Mouse (Mus musculus) stomach, postnatal 0 days (tissue): Measurements from ENCODE around the gene Cic. TPM values are rescaled to one million over a fixed set of nuclear protein-coding genes. Genes with fewer than 3 reads are reported as not detected.

ENCODE experiments used
- ATAC-seq: fragments of 200-750 bp; cut with Nextera tagmentation; 2 replicates; pipeline ENCODE4 v1.8.0; 2017; ENCODE audit not compliant: low FRiP score, low TSS enrichment
- DNase-seq: peaks from one replicate; pipeline ENCODE4 v3.0.0-alpha.2; 2016; ENCODE audit warnings: low spot score
- H3K27ac ChIP-seq: fragments of 300-500 bp; sonication (generic); replicated peaks from 2 replicates; pipeline ENCODE4 v1.5.1; 2014; ENCODE audit warnings: mild to moderate bottlenecking, control low read depth
- H3K27me3 ChIP-seq: fragments of 300-500 bp; sonication (generic); 2 replicates; pipeline ENCODE4 v1.6.1; 2014; ENCODE audit warnings: low read length; ENCODE audit not compliant: control insufficient read depth, insufficient read depth
- H3K36me3 ChIP-seq: fragments of 300-500 bp; sonication (generic); 2 replicates; pipeline ENCODE4 v1.6.1; 2014; ENCODE audit warnings: low read length, mixed read lengths; ENCODE audit not compliant: control insufficient read depth, insufficient read depth
- H3K4me1 ChIP-seq: fragments of 300-500 bp; sonication (generic); replicated peaks from 2 replicates; pipeline ENCODE4 v1.6.1; 2014; ENCODE audit warnings: antibody characterized with exemption; ENCODE audit not compliant: control insufficient read depth, insufficient read depth
- H3K4me2 ChIP-seq: fragments of 300-500 bp; sonication (generic); replicated peaks from 2 replicates; pipeline ENCODE4 v1.6.1; 2014; ENCODE audit warnings: low read depth, mild to moderate bottlenecking, control low read depth, moderate library complexity
- H3K4me3 ChIP-seq: fragments of 300-500 bp; sonication (generic); 2 replicates; pipeline ENCODE4 v1.5.1; 2014; ENCODE audit warnings: low read depth, low read length, control low read depth
- H3K9ac ChIP-seq: fragments of 300-500 bp; sonication (generic); 2 replicates; pipeline ENCODE4 v1.6.1; 2014; ENCODE audit warnings: mild to moderate bottlenecking, low read length, control low read depth, mixed read lengths
- H3K9me3 ChIP-seq: fragments of 300-500 bp; sonication (generic); 2 replicates; pipeline ENCODE4 v1.6.1; 2016; ENCODE audit warnings: low read length; ENCODE audit not compliant: control insufficient read depth
- CTCF ChIP-seq: IDR thresholded peaks from 2 replicates; pipeline ENCODE4 v1.5.1; 2016; ENCODE audit warnings: antibody characterized with exemption, low read depth, mild to moderate bottlenecking, moderate library complexity
- EP300 ChIP-seq: optimal IDR thresholded peaks from 2 replicates; pipeline ENCODE3; 2016; ENCODE audit warnings: antibody characterized with exemption
- WGBS: fragments of 180-500 bp; shearing (Covaris S2); extraction: QIAGEN DNeasy Blood & Tissue Kit; methylation state at CpG from one replicate; pipeline ENCODE4 v1.1.7; 2014; 5-methylcytosine and 5-hydroxymethylcytosine counted together
- polyA plus RNA-seq: library from polyadenylated mRNA; unstranded; fragments of >200 nt; fragmentation: Nextera tagmentation; extraction: Ambion mirVana; gene quantifications from 2 replicates; pipeline ENCODE4 v1.2.1, GENCODE M21; 2015

The Cic gene
- polyA plus RNA-seq, 1 experiment from 2014 or later: 15.9 TPM

GRCm38 (mm10) chr7:25308702-25309318 lies 41.3 kb downstream of the Cic start:
- no peak for ATAC-seq
- no peak overlapping the region for H3K9ac ChIP-seq
- H3K27me3 ChIP-seq: no peaks in the 10 kb centered on the region; the same call in 1 of the 2 replicates
- H3K4me2 ChIP-seq: no peak overlapping the region
- H3K4me1 ChIP-seq: peaks cover 5% of the 10 kb centered on the region; the same call in 1 of the 2 replicates
- H3K27ac ChIP-seq: no peak overlapping the region
- TF ChIP-seq CTCF: no peak
- TF ChIP-seq EP300: no peak
- no peaks in the 10 kb centered on the region for H3K36me3 ChIP-seq
- 51% methylated on average over 17 of the region's 17 CpGs for WGBS
- DNase-seq: no peak
- H3K4me3 ChIP-seq: no peak overlapping the region
- no peaks in the 10 kb centered on the region for H3K9me3 ChIP-seq

- H3K9me3 ChIP-seq: no peaks in the 10 kb centered on the region
- no peak overlapping the region for H3K9ac ChIP-seq
- DNase-seq (no peak), ATAC-seq (no peak)
- no peak overlapping the region for H3K4me2 ChIP-seq
- H3K4me3 ChIP-seq: no peak overlapping the region
- H3K4me1 ChIP-seq: peaks cover 5% of the 10 kb centered on the region; the same call in 1 of the 2 replicates
- H3K36me3 ChIP-seq: no peaks in the 10 kb centered on the region
- no peak for TF ChIP-seq EP300
- TF ChIP-seq CTCF: no peak
- H3K27me3 ChIP-seq: no peaks in the 10 kb centered on the region; the same call in 1 of the 2 replicates
- no peak overlapping the region for H3K27ac ChIP-seq
- 86% methylated on average over 9 of the region's 9 CpGs for WGBS
Measured at GRCm38 (mm10) chr7:25309425-25309824, 41.9 kb downstream of the Cic start.

GRCm38 (mm10) chr7:25311193-25311592 lies 43.7 kb downstream of the Cic start:
- TF ChIP-seq CTCF (no peak), EP300 (no peak)
- Histone ChIP-seq H3K36me3 (no peaks in the 10 kb centered on the region), H3K4me3 (no peak overlapping the region), H3K4me2 (no peak overlapping the region), H3K9me3 (no peaks in the 10 kb centered on the region), H3K4me1 (peaks cover 6% of the 10 kb centered on the region; the same call in 1 of the 2 replicates), H3K9ac (no peak overlapping the region), H3K27ac (no peak overlapping the region), H3K27me3 (no peaks in the 10 kb centered on the region; the same call in 1 of the 2 replicates)
- DNase-seq (no peak), ATAC-seq (no peak)
- WGBS: 74% methylated on average over 11 of the region's 11 CpGs

- H3K9me3 ChIP-seq: no peaks in the 10 kb centered on the region
- DNase-seq: no peak
- no peak overlapping the region for H3K4me2 ChIP-seq
- WGBS: 34% methylated on average over 7 of the region's 7 CpGs
- no peak overlapping the region for H3K9ac ChIP-seq
- no peak overlapping the region for H3K4me3 ChIP-seq
- H3K36me3 ChIP-seq: no peaks in the 10 kb centered on the region
- 0 out of 2 replicates have a peak, but pooled peaks cover 5% of the 10 kb centered on the region for H3K4me1 ChIP-seq
- ATAC-seq: no peak
- TF ChIP-seq EP300 (no peak), CTCF (no peak)
- H3K27me3 ChIP-seq: no peaks in the 10 kb centered on the region; the same call in 1 of the 2 replicates
- no peak overlapping the region for H3K27ac ChIP-seq
Measured at GRCm38 (mm10) chr7:25313325-25313724, 45.8 kb downstream of the Cic start.

- Histone ChIP-seq H3K9ac (peak overlapping the region; percentile 48; the same call in 1 of the 2 replicates), H3K4me2 (peak overlapping the region; percentile 69), H3K4me1 (0 out of 2 replicates have a peak, but pooled peaks cover 5% of the 10 kb centered on the region), H3K9me3 (no peaks in the 10 kb centered on the region), H3K27ac (no peak overlapping the region), H3K4me3 (peak overlapping the region; percentile 42), H3K36me3 (no peaks in the 10 kb centered on the region), H3K27me3 (no peaks in the 10 kb centered on the region; the same call in 1 of the 2 replicates)
- no peak for DNase-seq
- no peak for TF ChIP-seq EP300
- no peak for TF ChIP-seq CTCF
- no peak for ATAC-seq
- WGBS: 4% methylated on average over 39 of the region's 51 CpGs
Measured at GRCm38 (mm10) chr7:25314606-25315305, 47.3 kb downstream of the Cic start.
